In the genomic region with DNA sequence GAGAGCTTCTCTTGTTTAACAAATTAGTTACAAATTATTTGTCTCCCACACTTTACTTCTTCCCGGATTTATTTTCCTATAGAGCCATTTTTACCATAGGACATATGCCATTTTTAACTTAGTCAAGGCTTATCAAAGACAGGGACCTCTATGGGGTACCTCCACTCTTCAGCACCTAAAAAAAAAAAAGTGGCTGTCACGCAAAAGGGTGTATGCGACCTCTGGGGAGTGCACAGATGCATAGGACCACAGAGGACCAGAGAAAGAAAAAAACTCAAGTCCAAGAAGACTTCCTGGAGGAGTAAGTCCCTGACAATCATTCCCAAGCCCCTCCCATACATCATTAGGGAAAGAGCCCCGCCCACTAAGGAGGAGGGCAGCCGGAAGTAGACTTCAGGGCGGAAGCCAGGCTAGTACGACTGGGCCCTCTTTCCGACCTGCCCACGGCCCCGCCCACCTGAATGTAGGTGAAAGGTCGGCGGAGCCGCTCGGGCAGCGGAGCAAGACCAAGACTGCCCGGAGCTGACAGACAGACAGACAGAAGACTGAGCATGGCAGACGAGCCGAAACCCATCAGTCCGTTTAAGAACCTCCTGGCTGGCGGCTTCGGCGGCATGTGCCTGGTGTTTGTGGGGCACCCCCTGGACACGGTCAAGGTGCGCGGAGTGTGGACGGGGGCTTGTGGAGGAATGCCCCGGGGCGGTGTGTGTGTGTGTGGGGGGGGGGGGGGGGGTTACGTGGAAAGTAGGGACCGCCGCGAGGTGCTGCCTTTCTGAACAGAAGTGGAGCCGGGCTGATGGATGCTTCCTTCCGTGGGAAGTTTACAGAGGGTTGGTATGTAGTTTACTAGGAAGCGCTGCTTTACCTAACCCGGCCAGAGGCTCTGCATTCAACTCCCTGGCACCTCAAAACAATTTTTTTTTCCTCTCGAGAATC, we compare ENCODE assay signal across 8 mouse cellular contexts. TPM values are rescaled to one million over a fixed set of nuclear protein-coding genes. Genes with fewer than 3 reads are reported as not detected.
A peak's percentile ranks its signal among the peaks of the same experiment; 100 is the strongest.
DNase-seq lines count a peak whose midpoint lies in the region; ATAC-seq and TF ChIP-seq lines count a peak whose summit lies in the region.

A gene (plus strand): TSS at position 412 of the 936 bp plus-strand sequence.

- TF ChIP-seq RAD21 in CH12.LX (IDR thresholded peaks at IDR 0.05; ENCODE audit: low read depth, low read length) = no peak

- WGBS in forebrain, embryonic 12.5 days = 2% methylated on average over 35 of the region's 37 CpGs
- 1% methylated on average over 37 of the region's 37 CpGs for WGBS in heart, postnatal 0 days
- WGBS in large intestine, adult 2 months = 3% methylated on average over 36 of the region's 37 CpGs
- WGBS in liver, postnatal 0 days (ENCODE audit: insufficient replicate concordance) = 3% methylated on average over 36 of the region's 37 CpGs
- 3% methylated on average over 29 of the region's 37 CpGs for WGBS in neural tube, embryonic 14.5 days

- H3K9ac ChIP-seq in CH12.LX (ENCODE audit: insufficient read depth, low read depth) = peak within 1 kb of the TSS; percentile 72
- peak within 1 kb of the TSS; percentile 68 for H3K9ac ChIP-seq in forebrain, embryonic 12.5 days
- H3K9ac ChIP-seq in heart, postnatal 0 days (replicated peaks; ENCODE audit: low read depth, low read length) = peak within 1 kb of the TSS; percentile 64
- peak within 1 kb of the TSS; percentile 72 for H3K9ac ChIP-seq in liver, postnatal 0 days (replicated peaks)
- H3K9ac ChIP-seq in neural tube, embryonic 14.5 days (replicated peaks; ENCODE audit: low read depth, low read length) = peak within 1 kb of the TSS; percentile 54

- no peaks in the 10 kb centered on the region for H3K79me2 ChIP-seq in CH12.LX (replicated peaks; ENCODE audit: control insufficient read depth, extremely low read depth, insufficient read depth, poor library complexity, severe bottlenecking)

- ATAC-seq in forebrain, embryonic 12.5 days (ENCODE audit: low FRiP score) = peak; percentile 88
- peak; percentile 96 for ATAC-seq in heart, postnatal 0 days (ENCODE audit: insufficient read depth, low read depth)
- peak; percentile 96 for ATAC-seq in liver, postnatal 0 days
- peak; percentile 89 for ATAC-seq in neural tube, embryonic 14.5 days (ENCODE audit: low read depth)

- no peak for TF ChIP-seq CTCF in CH12.LX (conservative IDR thresholded peaks at IDR 0.05 in 1 of 2, IDR thresholded peaks at IDR 0.05 in 1 of 2; ENCODE audit: low read depth in 2 of 2, low read length in 2 of 2)
- no peak for TF ChIP-seq CTCF in heart, postnatal 0 days (IDR thresholded peaks at IDR 0.05; ENCODE audit: low read depth)
- TF ChIP-seq CTCF in liver, postnatal 0 days (IDR thresholded peaks at IDR 0.05; ENCODE audit: low read depth) = no peak

- H3K27me3 ChIP-seq in CH12.LX (replicated peaks) = no peaks in the 10 kb centered on the region
- no peaks in the 10 kb centered on the region; the same call in 1 of the 2 replicates for H3K27me3 ChIP-seq in forebrain, embryonic 12.5 days
- no peaks in the 10 kb centered on the region for H3K27me3 ChIP-seq in heart, postnatal 0 days (ENCODE audit: control insufficient read depth, insufficient read depth, low read length)
- H3K27me3 ChIP-seq in liver, postnatal 0 days (ENCODE audit: insufficient read depth, low read length) = no peaks in the 10 kb centered on the region
- no peaks in the 10 kb centered on the region for H3K27me3 ChIP-seq in neural tube, embryonic 14.5 days (ENCODE audit: control insufficient read depth, insufficient read depth, low read length)

- DNase-seq in CH12.LX (ENCODE audit: extremely low read depth) = peak; percentile 93
- DNase-seq in c-Kit-positive CD71-positive TER-119-positive erythroid progenitor cells, embryonic 14.5 days (ENCODE audit: low spot score) = peak; percentile 82
- peak; percentile 91 for DNase-seq in heart, postnatal 0 days (ENCODE audit: low spot score)
- DNase-seq in large intestine, adult 2 months (ENCODE audit: low read depth, low spot score) = peak; percentile 92
- peak; percentile 91 for DNase-seq in liver, postnatal 0 days
- DNase-seq in testis, postnatal 10 days (ENCODE audit: low spot score) = peak; percentile 90

- TF ChIP-seq EP300 in CH12.LX (IDR thresholded peaks at IDR 0.05; ENCODE audit: low read length) = no peak
- 0 out of 2 replicates have a peak, but pooled peaks have one; percentile 32 for TF ChIP-seq EP300 in heart, postnatal 0 days (IDR thresholded peaks at IDR 0.05; ENCODE audit: low read depth)
- TF ChIP-seq EP300 in liver, postnatal 0 days (IDR thresholded peaks at IDR 0.05; ENCODE audit: low read depth) = peak; percentile 67; the same call in 1 of the 2 replicates

- TF ChIP-seq POLR2A in CH12.LX (IDR thresholded peaks at IDR 0.05; ENCODE audit: low read depth, low read length) = peak; percentile 51; the same call in 1 of the 2 replicates

- peak within 1 kb of the TSS; percentile 73 to 81 (median 79) for H3K4me3 ChIP-seq in CH12.LX (replicated peaks in 1 of 3; ENCODE audit: low read depth in 2 of 3, low read length in 2 of 3, poor library complexity in 1 of 3)
- peak within 1 kb of the TSS; percentile 71 for H3K4me3 ChIP-seq in forebrain, embryonic 12.5 days (replicated peaks)
- H3K4me3 ChIP-seq in heart, postnatal 0 days (ENCODE audit: low read depth, low read length) = peak within 1 kb of the TSS; percentile 80
- H3K4me3 ChIP-seq in liver, postnatal 0 days (ENCODE audit: low read depth, low read length) = peak within 1 kb of the TSS; percentile 78
- peak within 1 kb of the TSS; percentile 50 for H3K4me3 ChIP-seq in neural tube, embryonic 14.5 days (ENCODE audit: low read depth, low read length)

- dilution Hi-C loops in CH12.LX (cut with MboI; ENCODE audit: extremely low pct_ligation_motif_present, extremely low pct_unique_long_range_greater_than_20kb, low sequenced_read_pairs) = no loop called here

- no peaks in the 10 kb centered on the region for H3K9me3 ChIP-seq in CH12.LX (replicated peaks; ENCODE audit: low read length)
- H3K9me3 ChIP-seq in forebrain, embryonic 12.5 days = no peaks in the 10 kb centered on the region
- no peaks in the 10 kb centered on the region for H3K9me3 ChIP-seq in heart, postnatal 0 days (replicated peaks; ENCODE audit: control insufficient read depth, low read length)
- H3K9me3 ChIP-seq in liver, postnatal 0 days (ENCODE audit: low read length) = no peaks in the 10 kb centered on the region
- no peaks in the 10 kb centered on the region for H3K9me3 ChIP-seq in neural tube, embryonic 14.5 days (ENCODE audit: control insufficient read depth, low read length)

- no peaks in the 10 kb centered on the region for H3K36me3 ChIP-seq in CH12.LX (replicated peaks in 1 of 2; ENCODE audit: control insufficient read depth in 1 of 2, insufficient read depth in 1 of 2, low read length in 1 of 2)
- no peaks in the 10 kb centered on the region for H3K36me3 ChIP-seq in forebrain, embryonic 12.5 days (replicated peaks)
- H3K36me3 ChIP-seq in heart, postnatal 0 days (replicated peaks; ENCODE audit: control insufficient read depth, insufficient read depth, low read length) = 0 out of 2 replicates have a peak, but pooled peaks cover 5% of the 10 kb centered on the region
- no peaks in the 10 kb centered on the region for H3K36me3 ChIP-seq in liver, postnatal 0 days (replicated peaks; ENCODE audit: insufficient read depth, low read length)
- H3K36me3 ChIP-seq in neural tube, embryonic 14.5 days (ENCODE audit: control insufficient read depth, insufficient read depth, low read length) = no peaks in the 10 kb centered on the region

- H3K4me1 ChIP-seq in CH12.LX (ENCODE audit: control insufficient read depth in 1 of 2, insufficient read depth in 2 of 2) = peaks cover 0 to 10% of the 10 kb centered on the region in 2 experiments; a peak in 1 of 4 replicates
- H3K4me1 ChIP-seq in forebrain, embryonic 12.5 days = peaks cover 13% of the 10 kb centered on the region
- H3K4me1 ChIP-seq in heart, postnatal 0 days (ENCODE audit: control insufficient read depth, insufficient read depth) = peaks cover 8% of the 10 kb centered on the region; the same call in 1 of the 2 replicates
- peaks cover 3% of the 10 kb centered on the region for H3K4me1 ChIP-seq in liver, postnatal 0 days (ENCODE audit: insufficient read depth)
- no peaks in the 10 kb centered on the region for H3K4me1 ChIP-seq in neural tube, embryonic 14.5 days (ENCODE audit: control insufficient read depth, insufficient read depth, low read length)

- H3K4me2 ChIP-seq in CH12.LX (ENCODE audit: insufficient read depth, low read depth, poor library complexity, severe bottlenecking) = peak within 1 kb of the TSS; percentile 48
- H3K4me2 ChIP-seq in forebrain, embryonic 12.5 days = peak within 1 kb of the TSS; percentile 77
- H3K4me2 ChIP-seq in heart, postnatal 0 days (ENCODE audit: low read depth, low read length) = peak within 1 kb of the TSS; percentile 80
- peak within 1 kb of the TSS; percentile 89 for H3K4me2 ChIP-seq in liver, postnatal 0 days (ENCODE audit: low read depth, low read length)
- peak within 1 kb of the TSS; percentile 68 for H3K4me2 ChIP-seq in neural tube, embryonic 14.5 days (ENCODE audit: low read depth, low read length)

- in situ Hi-C loops in CH12.LX (cut with MboI; ENCODE audit: low pct_ligation_motif_present, low pct_unique_long_range_greater_than_20kb, low sequenced_read_pairs) = no loop called here

- H3K27ac ChIP-seq in CH12.LX (ENCODE audit: insufficient read depth, low read depth) = no peak within 1 kb of the TSS
- no peak within 1 kb of the TSS for H3K27ac ChIP-seq in forebrain, embryonic 12.5 days
- H3K27ac ChIP-seq in heart, postnatal 0 days (ENCODE audit: low read depth) = peak within 1 kb of the TSS; percentile 84
- peak within 1 kb of the TSS; percentile 80 for H3K27ac ChIP-seq in liver, postnatal 0 days (ENCODE audit: low read depth)
- H3K27ac ChIP-seq in neural tube, embryonic 14.5 days (ENCODE audit: low read depth, low read length) = no peak within 1 kb of the TSS

TF ChIP-seq in CH12.LX, 34 proteins besides CTCF, POLR2A, EP300 and RAD21 (continues in another document):
- peak; percentile 68 for TF ChIP-seq HCFC1 (IDR thresholded peaks at IDR 0.05; ENCODE audit: low read depth, low read length)
- TF ChIP-seq TBP (conservative IDR thresholded peaks at IDR 0.05; ENCODE audit: low read depth, low read length) = 0 out of 2 replicates have a peak, but pooled peaks have one; percentile 21
- TF ChIP-seq MYC (IDR thresholded peaks at IDR 0.05; ENCODE audit: low read depth, low read length) = no peak
- no peak for TF ChIP-seq MAZ (IDR thresholded peaks at IDR 0.05; ENCODE audit: low read depth, low read length)

RNA-seq across cellular contexts. Expression of the gene that starts here (rescaled TPM):
- total RNA-seq in CH12.LX (2012; rRNA removed) (15.9 and 20.9 TPM in 2 replicates), CH12.LX (2014; rRNA removed) (18.9 and 20.8 TPM in 2 replicates)
- 16.7 and 18.6 TPM in 2 replicates for polyA plus RNA-seq in CH12.LX (2012; ENCODE audit: insufficient read length, low read depth)
- polyA plus RNA-seq in forebrain, embryonic 12.5 days (2016; fragmentation: Nextera tagmentation; extraction: Ambion mirVana) = 35.4 and 37.0 TPM in 2 replicates
- 95.7 and 137 TPM in 2 replicates for total RNA-seq in heart, postnatal 0 days (2014; rRNA removed; ENCODE audit: low replicate concordance)
- 240 and 248 TPM in 2 replicates for polyA plus RNA-seq in heart, postnatal 0 days (2015; fragmentation: Nextera tagmentation; extraction: Ambion mirVana)
- polyA plus RNA-seq in large intestine, adult 2 months (2012; rRNA removed) = 32.4 and 37.7 TPM in 2 replicates
- polyA plus RNA-seq in liver, postnatal 0 days (2015; fragmentation: Nextera tagmentation; extraction: Ambion mirVana) = 104 and 114 TPM in 2 replicates
- 24.0 and 34.8 TPM in 2 replicates for polyA plus RNA-seq in neural tube, embryonic 14.5 days (2014; fragmentation: Nextera tagmentation; extraction: Ambion mirVana)

Comparison
In these comparisons a context has a peak if more than half of its experiments do, and no peak if none do; other contexts are left out.
1. H3K27ac ChIP-seq: peak in heart, postnatal 0 days (single experiment) and liver, postnatal 0 days (single experiment); none in CH12.LX (single experiment), forebrain, embryonic 12.5 days (single experiment) and neural tube, embryonic 14.5 days (single experiment).
2. Peak in every context shown above with its lines, with median percentiles within 50 percentile points of each other: DNase-seq, H3K4me2 ChIP-seq, H3K4me3 ChIP-seq, H3K9ac ChIP-seq and ATAC-seq.